Mouse (Mus musculus): ENCODE measurements around the gene Kif5c. TPM values are rescaled to one million over a fixed set of nuclear protein-coding genes. Genes with fewer than 3 reads are reported as not detected.

The Kif5c gene
- total RNA-seq (2021) = 100 to 1,000 TPM; 536 to 540 TPM
- long read RNA-seq, experiment 1, full-length matches to known transcripts = 351 of 522 reads
- long read RNA-seq, experiment 1, partial matches to known transcripts = 93 of 522 reads
- long read RNA-seq, experiment 1, other reads (novel, unspliced or antisense) = 78 of 522 reads
- long read RNA-seq, experiment 2, full-length matches to known transcripts = 199 of 314 reads
- long read RNA-seq, experiment 2, partial matches to known transcripts = 101 of 314 reads
- long read RNA-seq, experiment 2, other reads (novel, unspliced or antisense) = 14 of 314 reads

DNA sequence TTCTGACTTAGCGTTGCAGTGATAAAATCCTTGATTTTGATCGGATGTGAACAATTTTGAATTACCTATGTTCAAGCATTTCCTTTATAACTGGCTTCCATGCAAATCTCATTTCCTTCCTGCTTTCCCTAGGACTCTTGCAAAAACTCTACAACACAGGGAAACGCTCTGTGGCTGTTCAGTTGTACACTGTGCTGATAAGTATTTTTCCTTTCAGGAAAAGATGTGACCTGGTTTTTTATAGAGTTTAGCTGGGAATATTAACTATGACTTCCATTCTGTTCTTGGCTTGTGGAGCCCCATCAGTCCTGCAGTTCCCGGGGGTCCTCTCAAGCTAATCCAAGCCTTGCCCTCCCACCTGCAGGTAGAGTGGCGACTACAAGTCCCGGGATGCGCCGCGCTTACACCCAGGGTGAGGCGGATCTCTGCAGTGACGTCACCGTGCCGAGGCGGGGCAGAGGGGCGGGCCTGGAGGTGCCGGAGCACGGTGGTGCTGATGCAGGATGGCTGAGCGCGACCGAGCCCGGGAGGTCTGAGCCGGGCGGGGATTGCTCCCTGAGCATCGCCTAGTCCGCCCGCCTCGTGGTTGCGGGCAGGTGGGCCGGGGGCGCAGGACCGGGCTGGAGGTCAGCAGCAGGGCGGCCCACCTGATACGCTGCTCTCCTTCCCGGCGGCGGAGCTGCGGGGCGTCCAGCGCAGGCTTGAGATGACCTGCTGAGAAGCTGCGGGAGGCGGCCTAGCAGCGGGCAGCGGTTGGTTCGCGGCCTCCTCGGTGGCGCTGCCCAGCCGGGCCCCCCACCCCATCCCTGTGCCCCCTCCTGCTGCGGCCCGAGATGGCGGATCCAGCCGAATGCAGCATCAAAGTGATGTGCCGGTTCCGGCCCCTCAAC lies at the start of gene Kif5c:
Gene Kif5c, plus strand, starts transcription at position 470 of the 890 bp plus-strand sequence.
- peak; percentile 97 for DNase-seq (ENCODE audit: low spot score in 2 of 2)

DNA sequence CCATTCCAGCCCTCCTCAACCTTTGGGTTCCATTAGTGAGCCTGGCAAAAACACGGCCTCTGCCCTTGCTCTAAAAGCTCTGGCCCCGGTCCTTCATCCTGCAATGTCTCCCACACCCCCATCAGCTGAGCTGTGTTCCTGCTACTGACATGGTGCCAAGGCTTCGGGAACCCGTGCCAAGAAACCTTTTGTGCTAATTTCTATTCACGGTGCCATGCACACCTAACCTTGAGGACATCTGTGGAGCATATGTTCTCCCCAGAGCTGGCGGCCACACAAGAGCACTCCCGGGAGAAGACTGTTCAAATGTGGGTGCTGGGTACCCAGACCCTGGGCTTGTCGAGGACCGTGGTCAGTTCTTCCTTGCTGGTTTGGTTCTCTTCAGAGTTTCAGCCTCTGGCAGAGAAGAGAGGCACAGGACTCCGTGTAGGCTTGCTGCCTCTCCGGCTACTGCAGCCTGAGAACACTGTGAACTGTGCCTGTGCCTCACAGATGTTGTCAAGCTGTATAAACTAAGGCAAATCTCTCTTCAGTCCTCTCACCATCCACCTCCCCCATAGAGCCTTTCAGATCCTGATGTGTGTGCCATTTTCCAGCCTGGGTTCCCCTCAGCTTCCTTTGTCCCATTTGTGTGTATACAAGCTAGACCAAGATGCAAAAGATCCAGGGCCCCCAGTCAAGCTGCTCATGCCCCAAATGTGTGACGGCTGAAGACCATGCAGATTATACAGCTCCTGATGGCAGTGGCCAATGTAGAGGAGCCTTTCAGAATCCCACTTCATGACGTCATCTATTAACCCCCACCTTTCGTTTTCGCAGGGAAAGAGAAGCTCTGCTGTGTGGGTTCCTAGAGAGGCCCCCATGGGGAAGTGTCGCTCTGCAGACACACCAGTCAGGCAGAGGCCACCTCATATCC lies 49.0 kb upstream of the Kif5c start:
- DNase-seq (ENCODE audit: low spot score in 2 of 2) = peak; percentile 40 to 42

DNA sequence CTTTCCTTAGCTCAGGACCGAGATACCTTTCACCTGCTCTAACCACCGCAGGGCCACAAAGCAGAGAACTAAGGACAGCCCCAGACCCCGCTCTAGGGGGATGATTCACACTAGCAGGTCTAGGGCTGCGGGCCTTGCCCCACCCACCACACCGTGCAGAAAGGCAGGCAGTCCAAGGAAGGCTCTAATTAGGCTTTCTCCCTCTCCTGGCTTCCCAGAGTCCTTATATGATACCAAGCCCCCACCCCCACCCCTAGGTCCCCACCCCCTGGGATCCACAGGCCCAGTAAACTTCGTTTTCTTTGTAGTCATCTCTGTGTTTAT lies 48.4 kb upstream of the Kif5c start:
- no peak for DNase-seq (ENCODE audit: low spot score in 2 of 2)

DNA sequence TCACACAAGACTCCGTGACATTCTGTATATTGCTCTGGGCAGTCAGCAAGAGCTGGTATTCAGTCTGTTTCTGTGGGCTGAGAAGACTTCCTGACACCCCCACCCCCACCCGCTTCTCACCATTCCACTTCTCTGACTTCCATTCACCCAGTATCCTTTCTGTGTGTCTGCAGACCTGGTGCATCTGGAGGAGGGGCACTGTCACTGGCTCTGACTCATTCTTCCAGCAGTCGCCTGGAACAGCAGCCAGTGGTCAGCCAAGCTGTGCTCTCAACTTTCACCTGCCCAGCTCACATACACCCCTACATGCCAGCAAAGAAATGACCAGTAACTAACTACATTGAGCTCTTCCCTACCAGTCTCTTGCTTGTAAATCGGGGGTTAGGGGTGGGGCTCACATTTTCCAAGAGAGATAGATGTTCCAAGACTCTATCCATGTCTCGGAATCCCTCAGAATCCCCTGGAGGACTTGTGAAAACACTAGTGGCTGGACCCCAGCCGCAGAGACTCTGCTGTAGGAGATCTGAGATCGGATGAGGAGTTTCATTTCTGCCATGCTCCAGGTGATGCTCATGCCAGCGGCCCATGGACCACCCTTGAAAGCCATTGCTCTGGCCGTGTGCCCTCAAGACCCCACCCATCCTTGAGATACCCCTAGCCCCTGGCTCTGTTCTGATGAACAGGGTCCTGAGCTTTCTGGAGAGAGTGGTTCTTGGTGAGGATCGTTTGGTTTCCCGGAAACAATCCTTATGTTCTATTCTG lies 47.8 kb upstream of the Kif5c start:
- DNase-seq (ENCODE audit: low spot score in 2 of 2) = peak in 1 of 2 experiments; percentile 12

DNA sequence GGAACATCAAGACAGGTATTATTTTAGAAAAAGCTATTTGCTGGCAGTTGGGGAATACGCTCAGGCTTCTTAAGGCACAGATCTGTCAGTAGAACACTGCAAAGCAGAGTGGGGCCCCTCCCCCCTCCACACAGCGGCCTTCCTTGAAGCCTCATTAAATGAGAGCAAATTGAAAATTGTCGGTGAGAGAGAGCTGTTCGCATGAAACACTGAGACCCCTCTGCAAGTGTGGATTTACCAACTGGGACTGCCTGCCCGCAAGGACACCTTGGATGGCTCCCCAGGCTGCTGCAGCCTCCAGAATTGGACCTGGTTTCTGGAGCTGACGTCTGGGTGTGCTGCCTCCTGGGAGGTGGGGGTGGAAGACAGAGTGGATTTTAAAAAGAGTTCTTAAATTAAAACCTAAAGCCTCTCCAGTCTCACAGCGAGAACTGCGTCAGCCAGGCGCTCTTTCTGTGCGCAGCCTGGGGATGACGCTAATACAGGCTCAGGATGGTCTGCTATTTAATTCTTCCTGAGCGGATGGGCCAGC lies 46.9 kb upstream of the Kif5c start:
- DNase-seq (ENCODE audit: low spot score in 2 of 2) = peak; percentile 66 to 82

DNA sequence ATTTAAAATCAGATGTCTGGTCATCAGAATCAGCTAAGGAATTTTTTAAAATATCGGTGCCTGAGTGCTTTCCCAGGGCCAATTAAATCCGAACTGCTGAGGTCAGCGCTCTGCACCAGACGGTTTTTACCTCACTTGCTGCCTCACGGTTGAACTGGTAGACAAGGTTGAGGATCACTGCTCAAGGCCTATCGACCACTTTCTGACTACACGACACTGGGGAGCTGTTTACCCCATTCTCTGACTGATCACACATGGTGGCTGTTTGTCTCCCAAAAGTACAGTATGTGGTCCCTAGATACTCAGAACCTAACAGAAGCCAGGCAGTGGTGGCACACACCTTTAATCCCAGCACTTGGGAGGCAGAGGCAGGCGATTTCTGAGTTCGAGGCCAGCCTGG lies 46.4 kb upstream of the Kif5c start:
- no peak for DNase-seq (ENCODE audit: low spot score in 2 of 2)

DNA sequence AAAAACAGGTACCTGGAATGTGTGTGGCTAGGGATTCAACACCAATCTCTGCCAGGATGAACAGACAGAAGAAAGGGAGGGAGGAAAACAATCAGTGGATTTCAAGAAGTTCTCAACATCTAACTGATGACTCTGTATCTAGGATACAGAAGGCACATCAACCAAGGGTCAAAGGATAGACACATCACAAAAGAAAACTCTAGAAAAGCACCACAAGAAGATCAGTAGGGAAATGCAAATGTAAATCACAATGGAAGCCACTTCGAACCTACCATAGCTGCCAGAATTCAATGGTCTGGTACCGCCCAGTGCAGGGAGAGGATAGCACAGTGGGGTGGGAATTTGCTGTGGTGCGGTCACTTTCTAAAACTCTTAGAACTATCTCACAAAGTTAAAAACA lies 45.8 kb upstream of the Kif5c start:
- DNase-seq (ENCODE audit: low spot score in 2 of 2) = no peak

DNA sequence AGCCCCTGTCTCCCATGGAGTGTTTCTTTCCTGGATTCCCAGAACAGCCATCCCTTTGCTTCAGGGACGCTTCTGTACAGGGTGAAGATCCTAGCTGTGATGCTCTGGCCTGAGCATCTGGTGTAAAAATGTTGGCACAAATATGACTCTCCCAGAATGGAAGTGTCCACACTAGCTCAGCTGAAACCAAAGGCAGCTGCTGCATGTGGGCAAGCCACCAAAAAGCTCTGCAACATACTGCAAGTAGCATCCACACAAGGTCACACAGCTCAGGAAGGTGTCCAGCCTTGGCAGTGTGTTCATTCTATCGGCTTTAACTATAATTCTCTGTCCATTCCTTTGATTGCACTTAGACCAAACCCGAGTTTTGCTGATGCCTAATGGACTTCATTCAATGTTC lies 38.5 kb upstream of the Kif5c start:
- DNase-seq (ENCODE audit: low spot score in 2 of 2) = peak in 1 of 2 experiments; percentile 29

DNA sequence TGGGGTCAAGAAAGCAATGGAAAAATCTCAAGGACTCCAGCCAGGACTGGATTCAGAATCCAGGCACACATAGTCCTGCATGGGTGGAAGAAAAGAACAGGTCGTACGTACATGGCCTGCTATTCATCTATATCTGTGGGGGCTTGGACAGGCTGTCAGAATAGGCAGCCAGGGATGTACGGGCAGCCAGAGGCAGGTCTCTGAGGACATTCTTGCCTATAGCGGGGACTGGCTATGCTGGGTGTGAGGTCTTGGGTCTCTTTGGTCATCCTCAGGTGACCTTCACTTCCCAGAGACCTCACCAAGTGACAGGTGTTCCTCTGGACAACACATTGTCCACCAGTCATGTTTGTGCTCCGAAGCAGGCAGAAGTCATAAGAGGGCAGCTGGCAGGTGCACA lies 36.6 kb upstream of the Kif5c start:
- no peak for DNase-seq (ENCODE audit: low spot score in 2 of 2)

DNA sequence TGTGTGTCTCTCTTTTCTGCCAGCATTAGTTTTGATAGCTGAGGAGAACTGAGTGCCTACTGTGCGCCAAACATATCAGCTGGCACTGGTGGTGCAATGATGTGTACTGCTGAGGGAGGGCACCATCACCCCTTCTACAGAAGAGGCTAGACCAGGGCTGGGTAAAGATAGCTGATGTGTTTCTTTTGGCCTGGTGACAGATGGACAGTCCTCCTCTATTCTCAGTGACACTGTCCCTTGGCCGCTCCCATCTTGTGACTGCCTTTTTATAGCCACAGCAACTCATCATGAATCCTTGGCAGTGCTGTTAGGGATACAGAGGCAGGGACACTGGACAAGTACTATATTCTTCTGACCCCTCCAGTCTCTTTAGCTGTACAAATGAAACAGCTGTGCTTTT lies 35.8 kb upstream of the Kif5c start:
- no peak for DNase-seq (ENCODE audit: low spot score in 2 of 2)

DNA sequence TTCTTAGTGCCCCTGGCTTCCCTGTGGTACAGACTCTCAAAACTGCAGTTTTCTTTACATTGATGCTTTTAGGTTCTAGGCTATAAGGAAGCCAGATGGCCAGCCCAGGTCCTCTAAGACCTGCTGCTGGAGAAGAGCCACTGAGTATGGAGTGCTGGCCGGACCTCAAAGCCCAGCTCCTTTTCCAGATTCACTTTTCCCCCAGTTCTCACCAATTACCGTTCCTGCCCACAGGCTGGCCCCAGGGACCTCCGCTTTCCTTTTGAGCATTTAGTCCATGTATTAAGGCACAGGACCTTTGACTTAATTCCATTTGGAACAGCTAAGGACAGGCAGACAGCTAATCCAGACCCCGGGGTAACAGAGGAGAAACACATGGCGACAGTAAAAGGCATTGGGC lies 28.6 kb upstream of the Kif5c start:
- no peak for DNase-seq (ENCODE audit: low spot score in 2 of 2)

DNA sequence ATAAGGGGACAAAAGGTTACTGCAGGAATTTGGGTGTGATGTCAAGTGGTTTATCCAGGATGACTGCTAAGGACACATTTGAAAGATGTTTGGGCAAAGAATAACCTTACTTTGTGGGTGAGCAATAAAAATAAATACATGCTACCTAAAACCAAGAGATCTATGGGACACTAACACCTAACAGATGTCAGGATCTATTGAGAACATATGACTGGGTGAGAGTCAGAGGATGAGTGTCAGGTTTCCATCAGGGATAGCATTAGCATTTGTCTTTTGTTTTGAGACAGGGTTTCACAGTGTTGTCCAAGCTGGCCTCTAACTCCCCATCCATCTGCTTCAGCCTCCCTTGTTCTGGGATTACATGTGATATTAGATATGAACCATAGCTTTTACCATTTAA lies 26.2 kb upstream of the Kif5c start:
- no peak for DNase-seq (ENCODE audit: low spot score in 2 of 2)

DNA sequence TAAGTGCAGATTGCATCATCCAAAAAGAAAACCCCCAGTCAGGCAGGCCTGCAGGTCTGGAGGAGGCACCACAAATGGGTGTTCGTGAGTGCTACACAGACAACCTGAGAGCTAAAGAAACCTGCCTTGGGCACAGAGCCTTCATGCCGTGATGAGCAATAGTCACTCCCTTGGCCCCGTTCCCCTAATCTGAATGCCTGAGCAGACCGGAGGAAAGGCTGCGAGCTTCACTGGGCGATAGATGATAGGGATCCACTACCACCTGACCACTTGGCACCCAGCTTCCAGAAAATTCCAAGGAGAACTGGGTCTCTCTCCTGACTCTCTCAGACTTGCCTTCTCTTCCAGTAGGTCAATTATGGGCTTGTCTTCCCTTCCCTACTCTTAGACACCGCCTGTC lies 24.2 kb upstream of the Kif5c start:
- DNase-seq (ENCODE audit: low spot score in 2 of 2) = no peak

DNA sequence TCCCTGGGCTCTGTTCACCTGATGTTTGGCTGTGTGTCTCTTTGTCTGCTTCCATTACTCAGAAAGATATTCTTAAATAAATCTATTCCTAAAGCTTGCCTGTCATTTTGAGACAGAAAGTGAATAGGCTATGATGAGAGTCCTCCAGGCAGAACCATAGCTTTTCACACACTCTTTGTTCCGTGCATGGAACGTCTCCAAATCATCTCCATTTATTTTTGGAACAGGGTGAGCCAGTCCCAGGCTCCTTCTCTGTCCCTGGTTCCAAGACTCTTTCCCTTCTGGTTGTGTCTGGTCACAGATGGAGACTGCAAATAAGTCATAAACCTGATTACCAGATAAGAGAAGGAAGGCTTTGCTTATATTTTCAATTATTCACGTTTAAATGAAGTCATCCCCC lies 22.8 kb upstream of the Kif5c start:
- DNase-seq (ENCODE audit: low spot score in 2 of 2) = no peak

DNA sequence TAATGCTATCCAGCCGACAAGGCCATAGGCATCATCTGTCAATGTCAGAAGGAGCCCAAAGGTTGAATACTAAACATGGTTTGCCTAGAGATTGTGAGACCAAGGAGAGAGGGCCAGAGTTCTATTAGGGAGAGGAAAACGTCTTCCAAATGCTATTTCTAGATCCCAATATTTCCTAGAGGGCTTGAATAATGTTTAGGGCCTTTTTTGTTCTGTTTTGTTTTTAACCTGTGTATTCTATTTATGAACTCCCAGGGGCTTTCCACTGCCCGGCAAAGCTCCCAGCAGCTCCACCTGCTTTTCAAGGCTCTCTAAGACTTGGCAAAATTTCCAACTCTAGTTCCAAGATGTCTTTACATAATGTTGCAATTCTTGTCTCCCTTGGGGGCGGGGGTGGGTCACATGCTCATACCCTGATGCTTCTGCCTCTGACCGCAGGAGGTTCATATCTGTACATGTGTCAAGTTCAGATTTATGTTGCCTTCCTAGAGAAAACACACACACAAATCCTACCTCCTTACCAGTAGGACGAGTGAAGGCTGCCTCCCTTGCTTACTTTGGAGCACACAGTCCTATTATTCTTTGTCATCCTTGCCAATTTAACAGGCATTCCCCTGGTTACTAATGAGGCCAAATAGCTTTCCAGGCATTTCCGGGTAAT lies 18.9 kb upstream of the Kif5c start:
- DNase-seq (ENCODE audit: low spot score in 2 of 2) = no peak

DNA sequence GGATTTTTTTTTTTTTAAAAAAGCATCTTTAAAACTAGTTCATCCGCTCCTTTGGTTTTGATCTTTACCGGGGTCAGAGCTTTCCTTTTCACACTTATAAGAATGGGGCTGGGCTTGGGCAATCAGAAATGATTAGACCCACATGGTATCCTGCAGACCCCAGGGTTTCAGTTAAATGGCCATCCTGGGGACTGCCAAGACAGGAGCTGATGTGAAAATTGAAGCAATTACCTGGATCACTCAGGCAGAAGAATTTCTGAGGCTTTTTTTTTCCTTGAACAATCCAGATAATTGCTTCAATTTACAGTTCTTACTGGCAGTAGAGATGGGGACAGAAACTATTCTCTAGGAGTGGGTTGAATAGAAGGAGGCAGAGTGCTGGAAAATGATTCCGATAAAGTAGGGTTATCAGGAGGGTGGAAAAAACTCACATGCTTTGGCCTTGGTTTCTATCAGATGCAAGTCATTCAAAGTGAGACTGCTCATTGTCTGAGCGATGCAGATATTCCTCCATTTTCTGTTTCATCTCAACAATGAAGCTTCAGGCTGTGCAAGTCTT lies 16.2 kb upstream of the Kif5c start:
- no peak for DNase-seq (ENCODE audit: low spot score in 2 of 2)

DNA sequence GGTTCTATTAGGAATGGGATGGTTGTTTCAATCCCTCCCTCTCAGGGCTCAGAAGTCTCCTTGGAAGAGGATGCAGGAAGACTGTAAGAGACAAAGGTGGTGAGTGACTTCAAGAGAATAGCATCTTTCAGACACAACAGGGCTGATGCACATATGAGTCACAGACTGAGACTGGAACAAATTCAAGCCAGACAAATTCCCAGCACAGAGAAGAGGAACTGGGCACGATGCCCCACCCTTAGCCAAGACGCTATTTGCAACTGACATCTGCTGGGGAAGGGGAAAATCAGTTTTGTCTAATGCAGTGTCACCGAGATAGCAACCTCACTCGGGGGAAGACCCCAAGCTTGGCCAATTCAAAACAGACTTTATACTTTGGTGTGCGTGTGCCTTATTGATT lies 9.5 kb upstream of the Kif5c start:
- peak; percentile 59 to 60 for DNase-seq (ENCODE audit: low spot score in 2 of 2)

DNA sequence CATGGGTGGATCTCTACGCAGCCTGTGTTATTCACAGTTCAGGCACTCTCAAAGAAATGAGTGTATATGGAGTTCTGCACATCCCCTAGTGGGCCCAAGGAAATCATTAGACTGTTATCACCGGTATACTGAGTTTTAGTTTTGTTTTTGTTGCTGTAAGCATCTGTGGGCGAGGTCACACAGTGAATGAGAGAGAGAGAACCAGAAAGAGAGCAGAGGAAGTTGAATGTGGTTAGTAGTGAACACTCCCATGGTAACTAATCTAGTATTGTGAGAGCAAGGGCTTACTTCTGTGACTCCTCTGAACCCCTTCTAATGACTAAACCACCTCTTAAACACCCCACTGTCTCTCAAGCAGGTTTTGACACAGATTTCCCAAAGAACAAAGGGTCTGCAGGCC lies 2.3 kb upstream of the Kif5c start:
- no peak for DNase-seq (ENCODE audit: low spot score in 2 of 2)

DNA sequence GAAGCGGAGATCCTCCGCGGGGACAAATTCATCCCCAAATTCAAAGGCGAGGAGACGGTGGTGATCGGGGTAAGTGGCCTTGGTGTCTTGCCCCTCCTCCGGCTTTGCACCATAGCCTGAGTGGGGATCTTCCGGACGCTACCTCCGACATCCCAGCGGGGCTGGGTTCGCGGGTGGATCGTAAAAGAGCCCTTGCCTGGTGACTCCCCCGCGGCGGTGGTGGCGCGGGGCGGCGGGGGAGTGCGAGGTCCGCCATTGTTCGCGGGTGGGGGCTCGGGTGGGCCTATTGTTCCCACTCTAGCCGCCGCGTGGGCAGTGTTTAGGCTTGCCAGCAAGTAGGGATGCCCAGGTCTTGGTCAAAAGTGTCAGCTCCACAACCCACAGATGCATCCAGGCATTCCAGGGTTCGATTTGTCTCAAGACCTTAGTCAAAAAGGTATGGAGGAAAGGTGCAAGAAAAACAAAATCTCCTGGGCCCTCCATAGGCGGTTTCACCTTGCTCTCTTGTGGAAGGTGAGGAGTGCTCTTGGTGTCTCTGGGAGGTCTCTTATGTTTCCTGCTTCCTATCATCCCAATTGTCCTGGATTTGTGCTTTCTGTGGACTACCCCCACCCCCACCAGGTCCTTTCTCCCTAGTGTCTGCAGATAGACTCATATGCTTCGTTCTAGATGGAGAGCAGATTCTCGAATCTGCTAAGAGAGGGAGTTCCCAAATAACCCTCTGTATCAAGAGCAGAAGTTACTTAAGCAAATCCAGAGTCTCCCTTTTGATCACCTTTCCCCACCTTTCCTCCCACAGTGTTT lies 823 bp downstream of the Kif5c start:
- peak in 1 of 2 experiments; percentile 47 for DNase-seq (ENCODE audit: low spot score in 2 of 2)

All from left cerebral cortex, adult 18-20 months (tissue).